Mouse (Mus musculus) forebrain, embryonic 14.5 days (tissue): Measurements from ENCODE around the gene Fah. TPM values are rescaled to one million over a fixed set of nuclear protein-coding genes. Genes with fewer than 3 reads are reported as not detected.

Experiments used
- ATAC-seq: fragments of 200-750 bp; cut with Nextera tagmentation; 2 replicates; pipeline ENCODE4 v1.8.0; 2017; ENCODE audit warnings: mild to moderate bottlenecking, moderate library complexity
- DNase-seq: peaks from one replicate; pipeline ENCODE4 v3.0.0-alpha.2; 2015; ENCODE audit warnings: low spot score
- H3K27ac ChIP-seq: fragments of 300-500 bp; sonication (generic); 2 replicates; pipeline ENCODE4 v1.5.1; 2014; ENCODE audit warnings: low read depth, mild to moderate bottlenecking, control low read depth, low read length, moderate library complexity
- H3K27me3 ChIP-seq: fragments of 300-500 bp; sonication (generic); replicated peaks from 2 replicates; pipeline ENCODE4 v1.6.1; 2014; ENCODE audit warnings: low read length, control low read depth, mixed read lengths; ENCODE audit not compliant: control insufficient read depth, insufficient read depth
- H3K36me3 ChIP-seq: fragments of 300-500 bp; sonication (generic); 2 replicates; pipeline ENCODE4 v1.6.1; 2014; ENCODE audit warnings: low read length, control low read depth; ENCODE audit not compliant: control insufficient read depth, insufficient read depth
- H3K4me1 ChIP-seq: fragments of 300-500 bp; sonication (generic); 2 replicates; pipeline ENCODE4 v1.6.1; 2014; ENCODE audit warnings: antibody characterized with exemption, low read length, control low read depth; ENCODE audit not compliant: control insufficient read depth, insufficient read depth
- H3K4me2 ChIP-seq: fragments of 300-500 bp; sonication (generic); 2 replicates; pipeline ENCODE4 v1.6.1; 2014; ENCODE audit warnings: mild to moderate bottlenecking, control low read depth, low read length
- H3K4me3 ChIP-seq: fragments of 300-500 bp; sonication (generic); 2 replicates; pipeline ENCODE4 v1.5.1; 2014; ENCODE audit warnings: low read depth, low read length, control low read depth
- H3K9ac ChIP-seq: fragments of 300-500 bp; sonication (generic); 2 replicates; pipeline ENCODE4 v1.6.1; 2014; ENCODE audit warnings: mild to moderate bottlenecking, low read length, control low read depth, moderate library complexity
- H3K9me3 ChIP-seq: fragments of 300-500 bp; sonication (generic); replicated peaks from 2 replicates; pipeline ENCODE4 v1.6.1; 2016; ENCODE audit warnings: low read length, control low read depth, mixed read lengths; ENCODE audit not compliant: control insufficient read depth
- WGBS: fragments of 180-500 bp; shearing (Covaris S2); extraction: QIAGEN DNeasy Blood & Tissue Kit; methylation state at CpG from one replicate; pipeline ENCODE4 v1.1.7; 2014; 5-methylcytosine and 5-hydroxymethylcytosine counted together
- polyA plus RNA-seq: library from polyadenylated mRNA; unstranded; fragments of >200 nt; fragmentation: Nextera tagmentation; extraction: Ambion mirVana; gene quantifications from 2 replicates; pipeline ENCODE4 v1.2.1, GENCODE M21; 2014

The Fah gene
- polyA plus RNA-seq, 1 experiment from 2014 or later: 6.3 TPM

- Histone ChIP-seq H3K4me2 (no peak overlapping the region), H3K27me3 (no peaks in the 10 kb centered on the region), H3K9me3 (no peaks in the 10 kb centered on the region), H3K36me3 (no peaks in the 10 kb centered on the region), H3K27ac (no peak overlapping the region), H3K4me1 (no peaks in the 10 kb centered on the region), H3K9ac (no peak overlapping the region), H3K4me3 (no peak overlapping the region)
- 77% methylated on average over 3 of the region's 3 CpGs for WGBS
- no peak for ATAC-seq
- no peak for DNase-seq
Measured at GRCm38 (mm10) chr7:84557332-84557731, 49.2 kb downstream of the Fah start.

GRCm38 (mm10) chr7:84555294-84555693, 51.2 kb downstream of the Fah start:
- no peak overlapping the region for H3K9ac ChIP-seq
- H3K9me3 ChIP-seq: no peaks in the 10 kb centered on the region
- H3K4me1 ChIP-seq: no peaks in the 10 kb centered on the region
- H3K27ac ChIP-seq: no peak overlapping the region
- DNase-seq: no peak
- H3K36me3 ChIP-seq: no peaks in the 10 kb centered on the region
- H3K4me2 ChIP-seq: no peak overlapping the region
- ATAC-seq: no peak
- H3K4me3 ChIP-seq: no peak overlapping the region
- no peaks in the 10 kb centered on the region for H3K27me3 ChIP-seq
- WGBS: 68% methylated on average over 3 of the region's 3 CpGs

- Histone ChIP-seq H3K4me3 (no peak overlapping the region), H3K36me3 (no peaks in the 10 kb centered on the region), H3K4me1 (no peaks in the 10 kb centered on the region), H3K4me2 (no peak overlapping the region), H3K9me3 (no peaks in the 10 kb centered on the region), H3K9ac (no peak overlapping the region), H3K27ac (no peak overlapping the region), H3K27me3 (no peaks in the 10 kb centered on the region)
- ATAC-seq (no peak), DNase-seq (no peak)
- 88% methylated on average over 2 of the region's 2 CpGs for WGBS
Measured at GRCm38 (mm10) chr7:84551472-84551871, 55.0 kb downstream of the Fah start.

GRCm38 (mm10) chr7:84546667-84547066, 59.9 kb downstream of the Fah start:
- Histone ChIP-seq H3K9ac (no peak overlapping the region), H3K36me3 (no peaks in the 10 kb centered on the region), H3K4me3 (no peak overlapping the region), H3K9me3 (no peaks in the 10 kb centered on the region), H3K4me1 (no peaks in the 10 kb centered on the region), H3K27ac (no peak overlapping the region), H3K27me3 (no peaks in the 10 kb centered on the region), H3K4me2 (no peak overlapping the region)
- WGBS: 89% methylated on average over 4 of the region's 4 CpGs
- ATAC-seq (no peak), DNase-seq (no peak)

- H3K36me3 ChIP-seq: no peaks in the 10 kb centered on the region
- H3K9ac ChIP-seq: no peak overlapping the region
- H3K27me3 ChIP-seq: no peaks in the 10 kb centered on the region
- no peak overlapping the region for H3K4me2 ChIP-seq
- no peaks in the 10 kb centered on the region for H3K4me1 ChIP-seq
- no peak overlapping the region for H3K4me3 ChIP-seq
- H3K9me3 ChIP-seq: no peaks in the 10 kb centered on the region
- ATAC-seq (no peak), DNase-seq (no peak)
- no peak overlapping the region for H3K27ac ChIP-seq
- WGBS: 85% methylated on average over 4 of the region's 4 CpGs
Measured at GRCm38 (mm10) chr7:84544946-84545345, 61.6 kb downstream of the Fah start.

Other genes starting within 250 kb of the Fah start
- gene Arnt2, start 196.5 kb downstream of the Fah start, polyA plus RNA-seq: 51.4 and 59.3 TPM in 2 replicates
- 0.36 and 0.38 TPM in 2 replicates for gene Gm2115, start 77.8 kb downstream of the Fah start, polyA plus RNA-seq
- gene Zfand6, start 83.2 kb upstream of the Fah start, polyA plus RNA-seq: 220 and 234 TPM in 2 replicates
- not detected in 2 replicates for gene Olfr291, start 246.8 kb upstream of the Fah start, polyA plus RNA-seq